Mouse (Mus musculus): ENCODE measurements around the gene Rbm45. TPM values are rescaled to one million over a fixed set of nuclear protein-coding genes. Genes with fewer than 3 reads are reported as not detected.
A peak's percentile ranks its signal among the peaks of the same experiment; 100 is the strongest.

Rbm45 gene
- polyA plus RNA-seq, 1 experiment = 18.8 TPM

DNA sequence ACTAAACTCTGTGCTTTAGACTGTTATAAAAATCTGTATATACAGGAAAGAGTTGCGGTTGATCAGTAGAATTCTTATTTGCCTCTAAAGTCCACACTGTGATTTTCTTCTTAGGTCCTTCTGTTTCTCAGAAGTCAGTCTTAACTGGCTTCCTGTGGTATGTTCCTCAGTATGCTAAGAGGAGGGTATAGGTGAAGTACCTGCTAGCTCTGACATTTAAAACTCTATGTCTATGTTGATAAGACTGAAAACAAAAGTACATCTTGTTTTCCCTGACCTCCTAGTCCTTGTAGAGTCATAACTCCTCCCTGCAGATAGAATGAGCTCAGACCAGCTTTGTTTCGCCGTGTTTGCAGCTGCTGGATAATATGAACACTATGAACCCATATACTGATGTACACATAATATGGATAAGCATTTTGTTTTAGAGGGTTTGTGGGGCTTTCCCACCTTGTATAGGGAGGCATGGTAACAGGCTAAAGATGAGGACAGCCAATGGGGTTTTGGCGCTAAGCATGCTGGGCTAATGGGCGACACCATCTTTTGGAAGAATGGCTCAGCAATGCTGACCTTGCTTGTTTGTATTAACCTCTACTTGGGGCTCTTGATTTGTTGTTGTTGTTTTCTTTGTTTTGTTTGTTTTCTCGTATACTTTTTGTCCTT lies 4.9 kb downstream of the Rbm45 start:
- TF ChIP-seq CTCF (IDR thresholded peaks at IDR 0.05; ENCODE audit: borderline replicate concordance, control insufficient read depth, extremely low read depth, insufficient read depth, low read length, poor library complexity) (no peak), POLR2A (IDR thresholded peaks at IDR 0.05; ENCODE audit: control insufficient read depth, extremely low read depth, insufficient read depth, low read length, poor library complexity) (no peak)
- Histone ChIP-seq H3K4me3 (ENCODE audit: control insufficient read depth, insufficient read depth, low read length) (no peak overlapping the region), H3K27ac (ENCODE audit: control insufficient read depth, insufficient read depth, low read length) (no peak overlapping the region), H3K27me3 (ENCODE audit: control insufficient read depth, insufficient read depth, low read length) (no peaks in the 10 kb centered on the region), H3K4me1 (replicated peaks; ENCODE audit: control insufficient read depth, insufficient read depth, low read length) (peaks cover 6% of the 10 kb centered on the region), H3K36me3 (ENCODE audit: control insufficient read depth, insufficient read depth, low read length) (peaks cover 64% of the 10 kb centered on the region)
- no peak for DNase-seq
- 97% methylated on average over 6 of the region's 6 CpGs for WGBS

DNA sequence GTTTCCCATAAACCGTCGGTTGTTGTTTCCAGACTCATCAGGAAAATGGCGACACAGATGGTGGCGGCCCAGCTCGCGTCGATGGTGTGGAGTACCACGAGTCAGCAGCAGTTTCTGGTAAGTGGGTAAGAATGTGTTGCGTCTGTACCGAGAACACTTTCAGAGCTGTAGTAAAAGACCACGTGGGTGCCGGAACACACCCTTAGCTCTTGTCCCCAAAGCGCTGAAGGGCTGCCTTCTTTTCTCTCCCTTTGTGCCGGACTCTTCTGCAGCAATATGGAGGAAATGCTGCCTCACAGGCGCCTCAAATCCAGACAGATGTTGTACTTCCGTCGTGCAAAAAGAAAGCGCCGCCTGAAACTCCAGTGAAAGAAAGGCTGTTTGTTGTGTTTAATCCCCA lies 8.9 kb downstream of the Rbm45 start:
- Histone ChIP-seq H3K4me1 (replicated peaks; ENCODE audit: control insufficient read depth, insufficient read depth, low read length) (no peaks in the 10 kb centered on the region), H3K27ac (ENCODE audit: control insufficient read depth, insufficient read depth, low read length) (no peak overlapping the region), H3K36me3 (ENCODE audit: control insufficient read depth, insufficient read depth, low read length) (peaks cover 72% of the 10 kb centered on the region), H3K27me3 (ENCODE audit: control insufficient read depth, insufficient read depth, low read length) (no peaks in the 10 kb centered on the region), H3K4me3 (ENCODE audit: control insufficient read depth, insufficient read depth, low read length) (no peak overlapping the region)
- DNase-seq = no peak
- 97% methylated on average over 19 of the region's 19 CpGs for WGBS
- no peak for TF ChIP-seq CTCF (IDR thresholded peaks at IDR 0.05; ENCODE audit: borderline replicate concordance, control insufficient read depth, extremely low read depth, insufficient read depth, low read length, poor library complexity)
- no peak for TF ChIP-seq POLR2A (IDR thresholded peaks at IDR 0.05; ENCODE audit: control insufficient read depth, extremely low read depth, insufficient read depth, low read length, poor library complexity)

DNA sequence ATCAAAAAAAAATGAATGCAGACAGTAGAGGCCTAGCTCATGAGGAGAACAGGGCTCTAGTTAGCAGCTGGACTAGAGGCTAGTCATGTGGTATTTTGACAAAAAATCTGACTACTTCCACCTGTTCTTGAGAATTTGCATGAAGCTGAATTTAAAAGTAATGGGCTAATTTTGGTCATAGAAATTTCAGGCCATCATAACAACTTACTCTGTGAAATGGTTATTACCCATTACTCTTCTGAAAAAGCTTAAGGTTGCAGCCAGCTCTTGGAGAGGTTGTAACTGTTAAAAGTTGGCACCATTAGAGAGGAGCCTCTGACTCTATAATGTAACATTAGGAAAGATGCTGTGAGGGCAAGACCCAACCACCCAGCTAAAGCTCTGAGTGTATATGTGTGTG lies 16.7 kb downstream of the Rbm45 start:
- Histone ChIP-seq H3K27ac (ENCODE audit: control insufficient read depth, insufficient read depth, low read length) (no peak overlapping the region), H3K4me3 (ENCODE audit: control insufficient read depth, insufficient read depth, low read length) (no peak overlapping the region), H3K4me1 (replicated peaks; ENCODE audit: control insufficient read depth, insufficient read depth, low read length) (no peaks in the 10 kb centered on the region), H3K27me3 (ENCODE audit: control insufficient read depth, insufficient read depth, low read length) (no peaks in the 10 kb centered on the region), H3K36me3 (ENCODE audit: control insufficient read depth, insufficient read depth, low read length) (peaks cover 13% of the 10 kb centered on the region; the same call in 1 of the 2 replicates)
- DNase-seq = no peak
- TF ChIP-seq POLR2A (IDR thresholded peaks at IDR 0.05; ENCODE audit: control insufficient read depth, extremely low read depth, insufficient read depth, low read length, poor library complexity) (no peak), CTCF (IDR thresholded peaks at IDR 0.05; ENCODE audit: borderline replicate concordance, control insufficient read depth, extremely low read depth, insufficient read depth, low read length, poor library complexity) (no peak)

DNA sequence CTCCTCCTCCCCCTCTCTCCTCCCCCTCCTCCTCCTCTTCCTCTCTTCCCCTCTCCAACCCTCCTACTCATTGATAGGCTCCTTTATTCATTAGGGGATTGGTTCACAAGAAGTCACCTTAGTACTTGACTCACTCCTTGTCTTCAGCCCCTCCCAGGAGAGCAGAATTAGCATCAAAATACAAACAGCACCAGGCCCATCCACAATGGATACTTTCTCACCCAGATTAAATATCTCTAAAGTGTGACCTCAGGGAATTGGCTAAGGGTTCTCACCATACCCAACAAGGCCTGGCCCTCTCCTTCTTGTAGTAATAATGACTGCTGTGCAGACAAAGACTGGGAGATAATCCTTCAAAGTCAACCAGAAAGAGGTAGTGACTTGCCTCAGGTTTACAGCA lies 30.4 kb downstream of the Rbm45 start:
- Histone ChIP-seq H3K4me1 (replicated peaks; ENCODE audit: control insufficient read depth, insufficient read depth, low read length) (no peaks in the 10 kb centered on the region), H3K27me3 (ENCODE audit: control insufficient read depth, insufficient read depth, low read length) (peaks cover 2% of the 10 kb centered on the region; the same call in 1 of the 2 replicates), H3K27ac (ENCODE audit: control insufficient read depth, insufficient read depth, low read length) (no peak overlapping the region), H3K36me3 (ENCODE audit: control insufficient read depth, insufficient read depth, low read length) (no peaks in the 10 kb centered on the region), H3K4me3 (ENCODE audit: control insufficient read depth, insufficient read depth, low read length) (no peak overlapping the region)
- DNase-seq = no peak
- TF ChIP-seq POLR2A (IDR thresholded peaks at IDR 0.05; ENCODE audit: control insufficient read depth, extremely low read depth, insufficient read depth, low read length, poor library complexity) (no peak), CTCF (IDR thresholded peaks at IDR 0.05; ENCODE audit: borderline replicate concordance, control insufficient read depth, extremely low read depth, insufficient read depth, low read length, poor library complexity) (no peak)

DNA sequence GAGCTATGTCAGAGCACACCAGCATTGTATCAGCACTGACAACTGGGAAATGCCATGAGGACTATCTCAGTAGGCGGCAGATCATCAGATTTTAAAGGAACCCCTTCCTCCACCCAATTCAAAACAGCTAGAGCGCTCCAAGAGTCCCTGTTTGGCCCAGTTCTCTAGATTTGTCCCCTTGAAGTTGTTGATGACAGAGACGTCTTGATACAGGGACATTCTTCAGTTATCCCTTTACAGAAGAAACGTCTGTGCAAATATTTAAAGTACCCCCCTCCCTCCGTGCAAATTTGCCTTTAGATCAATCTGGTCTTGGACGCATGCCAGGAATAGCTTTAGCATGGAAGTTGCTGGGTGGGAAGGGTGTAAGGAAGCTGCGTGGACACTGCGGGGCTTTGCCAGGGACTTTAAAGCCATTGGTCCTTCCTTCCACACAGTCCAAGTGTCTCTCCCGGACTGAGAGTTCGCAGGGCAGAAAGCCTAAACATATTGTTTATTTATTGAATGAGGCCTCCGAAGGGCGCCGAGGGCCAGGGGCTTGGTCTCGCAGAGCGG lies 35.9 kb downstream of the Rbm45 start:
- Histone ChIP-seq H3K4me3 (ENCODE audit: control insufficient read depth, insufficient read depth, low read length) (no peak overlapping the region), H3K4me1 (replicated peaks; ENCODE audit: control insufficient read depth, insufficient read depth, low read length) (peaks cover 12% of the 10 kb centered on the region), H3K36me3 (ENCODE audit: control insufficient read depth, insufficient read depth, low read length) (no peaks in the 10 kb centered on the region), H3K27me3 (ENCODE audit: control insufficient read depth, insufficient read depth, low read length) (peaks cover 19% of the 10 kb centered on the region; the same call in 1 of the 2 replicates), H3K27ac (ENCODE audit: control insufficient read depth, insufficient read depth, low read length) (no peak overlapping the region)
- TF ChIP-seq CTCF (IDR thresholded peaks at IDR 0.05; ENCODE audit: borderline replicate concordance, control insufficient read depth, extremely low read depth, insufficient read depth, low read length, poor library complexity) (no peak), POLR2A (IDR thresholded peaks at IDR 0.05; ENCODE audit: control insufficient read depth, extremely low read depth, insufficient read depth, low read length, poor library complexity) (no peak)
- no peak for DNase-seq
- 12% methylated on average over 15 of the region's 15 CpGs for WGBS

DNA sequence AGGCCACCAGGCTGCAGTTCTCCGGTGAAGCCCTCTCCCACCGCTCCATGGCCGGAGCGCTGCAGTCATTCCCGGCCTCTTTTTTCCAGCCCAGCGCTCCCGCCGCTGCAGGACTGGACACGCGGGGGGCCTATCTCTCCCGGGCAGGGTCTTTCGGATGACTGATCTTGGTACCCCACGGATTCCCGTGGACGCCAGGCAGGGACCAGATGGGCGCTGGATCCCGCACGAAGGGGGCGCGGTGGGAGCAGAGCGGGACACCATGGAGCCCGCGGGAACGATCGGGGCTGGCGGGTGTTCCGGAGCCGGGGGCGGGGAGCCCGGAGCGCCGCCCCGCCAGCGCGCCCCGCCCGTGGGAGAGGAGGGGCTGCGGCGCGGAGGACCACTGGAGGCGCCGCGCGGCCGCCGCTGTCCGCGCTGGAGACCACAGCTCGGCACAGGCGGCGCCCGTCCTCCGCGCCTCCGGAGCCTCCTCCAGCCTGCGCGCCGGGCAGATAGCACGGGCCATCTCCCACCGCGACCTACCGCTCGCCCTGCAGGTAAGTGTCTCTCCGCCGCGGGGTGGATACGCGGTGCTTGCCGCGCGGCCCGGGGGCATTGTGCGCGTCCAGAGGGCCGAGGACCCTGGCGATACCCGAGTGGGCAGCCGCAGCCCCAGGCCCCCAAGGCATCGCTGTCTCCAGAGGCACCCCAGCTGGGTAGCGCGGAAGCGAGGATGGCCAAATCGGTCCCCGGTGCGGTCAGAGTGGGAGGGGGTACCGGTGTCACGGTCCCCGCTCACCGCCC lies 36.6 kb downstream of the Rbm45 start, which contains the start of gene Osbpl6:
TSS of gene Osbpl6 (plus strand) at position 358 of the 786 bp plus-strand sequence.
- DNase-seq = peak; percentile 8
- Histone ChIP-seq H3K4me3 (ENCODE audit: control insufficient read depth, insufficient read depth, low read length) (peak within 1 kb of the TSS; percentile 33), H3K27ac (ENCODE audit: control insufficient read depth, insufficient read depth, low read length) (no peak within 1 kb of the TSS), H3K36me3 (ENCODE audit: control insufficient read depth, insufficient read depth, low read length) (no peaks in the 10 kb centered on the region), H3K27me3 (ENCODE audit: control insufficient read depth, insufficient read depth, low read length) (peaks cover 19% of the 10 kb centered on the region; the same call in 1 of the 2 replicates), H3K4me1 (replicated peaks; ENCODE audit: control insufficient read depth, insufficient read depth, low read length) (peaks cover 12% of the 10 kb centered on the region)
- TF ChIP-seq POLR2A (IDR thresholded peaks at IDR 0.05; ENCODE audit: control insufficient read depth, extremely low read depth, insufficient read depth, low read length, poor library complexity) (no peak), CTCF (IDR thresholded peaks at IDR 0.05; ENCODE audit: borderline replicate concordance, control insufficient read depth, extremely low read depth, insufficient read depth, low read length, poor library complexity) (no peak)
- WGBS = 2% methylated on average over 87 of the region's 89 CpGs

All from thymus, adult 2 months (tissue).